Mouse (Mus musculus) erythroblast, embryonic 14.5 days (primary cell): ENCODE data around the gene Nell1. TPM values are rescaled to one million over a fixed set of nuclear protein-coding genes. Genes with fewer than 3 reads are reported as not detected.
"Not testable (repeated sequence)": the region's sequence is repeated elsewhere in the genome, so short reads cannot be mapped to it uniquely, and the experiment has no call there.

Source experiments
- H3K27me3 ChIP-seq: 2 replicates; pipeline ENCODE4 v1.6.1; 2012; ENCODE audit warnings: inconsistent platforms; ENCODE audit not compliant: control insufficient read depth
- H3K36me3 ChIP-seq: 2 replicates; pipeline ENCODE4 v1.6.1; 2012; ENCODE audit warnings: mild to moderate bottlenecking, inconsistent platforms; ENCODE audit not compliant: control insufficient read depth
- H3K4me1 ChIP-seq: 2 replicates; pipeline ENCODE4 v1.6.1; 2012; ENCODE audit warnings: inconsistent platforms; ENCODE audit not compliant: control insufficient read depth
- H3K4me3 ChIP-seq: replicated peaks from 2 replicates; pipeline ENCODE3; 2012; ENCODE audit warnings: moderate library complexity, mild to moderate bottlenecking, inconsistent platforms
- H3K9me3 ChIP-seq: 2 replicates; pipeline ENCODE4 v1.6.1; 2012; ENCODE audit warnings: low read length, inconsistent platforms, mixed read lengths; ENCODE audit not compliant: control insufficient read depth
- GATA1 ChIP-seq: IDR thresholded peaks from 2 replicates; pipeline ENCODE4 v1.6.1; 2012; ENCODE audit warnings: low read length, inconsistent platforms, mixed read lengths
- TAL1 ChIP-seq: IDR thresholded peaks from 3 replicates; pipeline ENCODE4 v1.6.1; 2012; ENCODE audit warnings: low read length, inconsistent platforms, mixed read lengths
- polyA plus RNA-seq: library from polyadenylated mRNA; stranded (reverse); fragments of >175 nt; gene quantifications from 2 replicates; pipeline ENCODE4 v1.2.3, GENCODE M21; 2012

Nell1 gene
- not detected in 2 replicates for polyA plus RNA-seq

DNA sequence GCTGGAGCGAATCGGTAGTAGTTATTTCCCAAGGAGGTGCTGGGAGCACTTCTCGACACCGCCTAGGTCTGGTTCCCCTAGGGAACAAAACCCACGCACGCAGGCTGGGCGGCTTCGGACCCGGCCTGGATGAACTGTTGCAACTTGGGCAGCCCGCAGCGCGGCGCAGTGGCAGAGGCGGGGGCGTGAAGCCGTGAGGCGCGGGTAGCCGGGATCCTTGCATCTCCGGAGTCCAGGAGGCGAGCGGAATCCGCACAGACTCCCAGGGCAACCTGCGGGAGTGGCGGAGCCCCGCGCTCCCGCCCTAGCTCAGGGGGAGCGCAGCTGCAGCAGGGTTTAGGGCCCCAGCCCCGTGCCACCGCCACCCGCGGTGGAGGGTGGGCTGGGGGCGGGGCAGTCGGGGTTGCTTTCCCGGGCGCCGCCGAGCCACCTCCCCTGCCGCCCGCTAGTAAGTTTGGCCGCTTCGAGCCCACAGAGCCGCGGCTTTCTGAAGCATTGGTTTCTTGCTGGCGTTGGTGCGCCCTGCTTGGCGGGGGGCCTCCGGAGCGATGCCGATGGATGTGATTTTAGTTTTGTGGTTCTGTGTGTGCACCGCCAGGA is at the start of gene Nell1:
TSS of gene Nell1 (plus strand) at position 24 of the 600 bp plus-strand sequence.
- TF ChIP-seq TAL1 (no peak), GATA1 (no peak)
- Histone ChIP-seq H3K36me3 (no peaks in the 10 kb centered on the region), H3K4me1 (no peaks in the 10 kb centered on the region), H3K4me3 (no peak within 1 kb of the TSS), H3K9me3 (no peaks in the 10 kb centered on the region), H3K27me3 (peaks cover 38% of the 10 kb centered on the region)

DNA sequence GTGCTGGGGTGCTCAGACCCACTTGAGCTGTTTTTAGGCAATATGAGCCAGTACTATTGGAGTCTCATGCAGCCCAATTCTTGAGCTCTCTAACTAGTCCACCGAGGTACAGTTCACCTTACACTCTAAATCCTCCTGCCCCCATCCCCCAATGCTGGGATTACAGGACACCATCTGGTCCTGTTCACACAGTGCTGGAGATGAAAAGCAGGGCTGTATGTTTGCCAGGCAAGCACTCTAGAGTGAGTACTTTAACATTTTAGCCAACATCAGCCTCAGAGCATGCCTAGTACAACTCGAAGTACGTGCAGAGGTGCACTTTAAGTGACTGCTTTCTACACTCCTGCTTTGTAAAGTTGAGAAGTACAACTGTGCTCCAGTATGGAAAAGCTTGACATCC is 46.1 kb upstream of the Nell1 start:
- no peak for TF ChIP-seq GATA1
- no peak for TF ChIP-seq TAL1
- H3K4me1 ChIP-seq = no peaks in the 10 kb centered on the region

DNA sequence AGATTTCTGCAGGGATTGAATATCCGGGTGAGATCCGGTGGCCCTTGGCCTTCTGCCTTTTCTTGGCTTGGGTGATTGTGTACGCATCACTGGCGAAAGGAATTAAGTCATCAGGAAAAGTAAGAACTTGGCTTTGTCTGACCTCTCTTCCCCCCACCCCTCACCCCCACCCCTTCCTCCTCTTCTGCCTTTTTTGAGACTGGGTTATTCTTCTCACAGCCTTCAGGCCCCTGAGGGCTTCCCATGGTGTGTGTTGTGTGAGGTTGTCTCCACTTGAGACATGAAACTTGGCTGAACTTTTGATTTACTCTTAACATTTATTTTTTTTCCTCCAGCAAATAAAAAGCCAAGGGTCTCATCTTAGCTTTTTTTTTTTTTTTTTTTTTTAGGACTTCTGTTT is 44.7 kb upstream of the Nell1 start:
- H3K4me3 ChIP-seq = no peak overlapping the region
- H3K4me1 ChIP-seq = no peaks in the 10 kb centered on the region
- H3K9me3 ChIP-seq = no peaks in the 10 kb centered on the region
- no peak for TF ChIP-seq GATA1
- no peak for TF ChIP-seq TAL1
- no peaks in the 10 kb centered on the region for H3K27me3 ChIP-seq
- no peaks in the 10 kb centered on the region for H3K36me3 ChIP-seq

More for the DNA sequence above, 46.1 kb upstream of the Nell1 start:
- no peaks in the 10 kb centered on the region for H3K27me3 ChIP-seq
- H3K36me3 ChIP-seq = no peaks in the 10 kb centered on the region
- no peaks in the 10 kb centered on the region for H3K9me3 ChIP-seq
- no peak overlapping the region for H3K4me3 ChIP-seq

DNA sequence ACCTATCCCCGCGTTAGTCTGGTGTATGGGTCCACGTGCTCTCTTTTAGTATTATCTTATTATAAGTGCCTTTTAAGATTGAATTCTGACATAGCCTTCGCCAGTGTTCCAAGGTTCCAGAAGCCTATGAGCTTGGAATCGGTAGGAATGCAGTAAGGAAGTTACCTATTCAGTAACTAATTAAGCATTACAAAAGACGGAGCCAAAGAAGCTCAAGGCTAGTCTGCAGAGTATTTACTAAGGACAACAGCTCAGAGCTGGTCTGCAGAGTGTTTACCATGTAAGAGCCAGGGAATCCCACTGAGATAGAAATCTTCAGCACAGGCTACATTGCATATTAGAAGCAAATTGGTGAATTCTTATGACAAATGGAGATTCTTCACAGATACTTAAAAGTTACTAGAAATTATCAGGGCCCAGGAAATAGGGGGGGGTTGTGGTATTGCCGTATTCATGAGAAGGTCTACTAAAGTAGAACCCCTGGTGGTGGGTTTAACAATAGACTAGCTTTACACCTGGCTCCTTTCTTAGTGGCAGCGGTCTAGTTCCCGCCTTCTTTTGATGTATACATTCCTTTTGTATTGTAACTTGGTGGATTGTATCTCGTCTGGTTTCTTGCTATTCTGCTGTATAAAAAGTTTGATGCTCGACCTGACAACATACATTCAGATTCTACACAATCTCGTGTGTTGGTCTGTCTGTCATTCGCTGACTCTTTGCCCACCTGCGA is 41.1 kb upstream of the Nell1 start:
- H3K9me3 ChIP-seq, H3K36me3 ChIP-seq, H3K4me3 ChIP-seq, H3K4me1 ChIP-seq, H3K27me3 ChIP-seq: not testable (repeated sequence)

DNA sequence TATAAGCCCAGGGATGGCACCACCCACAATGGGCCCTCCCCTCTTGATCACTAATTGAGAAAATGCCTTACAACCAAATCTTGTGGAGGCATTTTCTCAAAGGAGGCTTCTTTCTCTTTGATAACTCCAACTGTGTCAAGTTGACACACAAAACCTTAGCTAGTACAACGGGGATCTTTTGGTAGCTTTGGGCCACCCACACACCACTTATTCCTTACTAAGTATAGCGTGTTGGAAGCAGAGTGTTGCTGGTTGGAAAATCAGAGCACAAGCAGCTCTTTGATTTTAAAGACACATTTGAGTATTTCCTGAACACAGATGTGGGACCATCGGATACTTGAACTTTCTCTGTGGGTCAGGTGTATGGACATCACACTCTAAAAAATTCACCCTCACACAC is 37.8 kb upstream of the Nell1 start:
- TF ChIP-seq GATA1 (no peak), TAL1 (no peak)
- Histone ChIP-seq H3K4me3 (no peak overlapping the region), H3K9me3 (no peaks in the 10 kb centered on the region), H3K27me3 (no peaks in the 10 kb centered on the region), H3K4me1 (no peaks in the 10 kb centered on the region), H3K36me3 (no peaks in the 10 kb centered on the region)

DNA sequence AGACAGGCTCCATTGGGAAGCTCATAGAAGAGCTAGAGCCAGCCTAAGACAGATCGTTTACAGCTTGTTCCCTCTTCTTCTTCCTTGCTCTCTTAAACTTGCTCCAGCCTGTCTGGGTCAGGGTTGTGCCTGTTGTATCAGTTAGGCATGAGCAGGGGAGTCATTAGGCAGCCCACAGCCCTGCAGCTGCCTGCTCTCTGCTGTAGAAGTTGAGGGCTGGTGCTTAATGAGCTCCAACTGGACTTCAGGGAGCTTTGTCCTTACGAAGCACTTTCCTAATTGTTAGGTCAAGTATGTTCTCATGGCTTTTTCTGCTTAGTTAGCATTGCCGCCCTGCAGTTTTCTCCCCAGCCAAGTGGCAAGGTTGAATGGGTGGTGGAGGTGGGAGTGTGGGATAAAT is 32.6 kb upstream of the Nell1 start:
- Histone ChIP-seq H3K4me1 (no peaks in the 10 kb centered on the region), H3K4me3 (no peak overlapping the region), H3K27me3 (no peaks in the 10 kb centered on the region), H3K9me3 (no peaks in the 10 kb centered on the region), H3K36me3 (no peaks in the 10 kb centered on the region)
- TF ChIP-seq TAL1 (no peak), GATA1 (no peak)

DNA sequence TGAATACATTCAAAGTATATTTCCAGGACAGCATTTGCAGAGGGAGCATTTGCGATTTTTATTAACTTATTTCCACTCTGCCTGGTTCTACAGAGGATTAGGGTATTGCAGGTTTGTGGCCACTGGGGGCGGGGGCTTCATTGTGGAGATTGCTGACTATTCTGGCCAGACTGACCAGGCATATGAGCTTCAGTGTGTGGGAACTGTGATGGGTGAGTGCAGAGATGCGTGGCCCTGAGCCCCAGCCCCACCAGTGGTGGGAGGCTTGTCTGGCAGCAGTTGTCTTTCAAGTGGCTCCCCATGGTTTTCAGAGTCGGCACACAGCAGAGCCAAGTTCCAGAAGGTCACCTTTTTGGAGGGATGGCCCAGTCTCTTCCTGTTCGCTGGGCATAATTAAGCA is 32.2 kb upstream of the Nell1 start:
- Histone ChIP-seq H3K4me3 (no peak overlapping the region), H3K27me3 (no peaks in the 10 kb centered on the region), H3K36me3 (no peaks in the 10 kb centered on the region), H3K4me1 (no peaks in the 10 kb centered on the region), H3K9me3 (no peaks in the 10 kb centered on the region)
- TF ChIP-seq TAL1 (no peak), GATA1 (no peak)

DNA sequence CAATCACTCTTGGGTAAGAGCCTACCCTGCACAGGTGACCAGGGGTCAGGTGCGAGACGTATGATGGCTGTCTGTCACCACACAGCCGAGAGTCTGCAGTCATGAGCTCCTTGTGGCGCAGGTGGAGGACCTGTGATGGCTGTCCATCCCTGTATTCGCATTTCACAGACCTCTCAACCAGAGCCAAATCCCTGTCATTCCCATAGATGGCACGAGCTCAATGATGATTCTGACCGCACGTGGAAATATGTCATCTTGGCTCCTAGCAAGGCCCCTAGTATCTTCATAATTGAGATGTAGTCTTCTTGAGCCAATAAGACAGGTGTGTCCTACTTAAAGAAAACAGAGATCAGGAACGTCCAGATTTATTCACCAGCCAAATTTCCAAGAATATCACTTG is 28.0 kb upstream of the Nell1 start:
- no peaks in the 10 kb centered on the region for H3K27me3 ChIP-seq
- no peaks in the 10 kb centered on the region for H3K36me3 ChIP-seq
- H3K9me3 ChIP-seq = no peaks in the 10 kb centered on the region
- TF ChIP-seq TAL1 (no peak), GATA1 (no peak)
- no peaks in the 10 kb centered on the region for H3K4me1 ChIP-seq
- no peak overlapping the region for H3K4me3 ChIP-seq

DNA sequence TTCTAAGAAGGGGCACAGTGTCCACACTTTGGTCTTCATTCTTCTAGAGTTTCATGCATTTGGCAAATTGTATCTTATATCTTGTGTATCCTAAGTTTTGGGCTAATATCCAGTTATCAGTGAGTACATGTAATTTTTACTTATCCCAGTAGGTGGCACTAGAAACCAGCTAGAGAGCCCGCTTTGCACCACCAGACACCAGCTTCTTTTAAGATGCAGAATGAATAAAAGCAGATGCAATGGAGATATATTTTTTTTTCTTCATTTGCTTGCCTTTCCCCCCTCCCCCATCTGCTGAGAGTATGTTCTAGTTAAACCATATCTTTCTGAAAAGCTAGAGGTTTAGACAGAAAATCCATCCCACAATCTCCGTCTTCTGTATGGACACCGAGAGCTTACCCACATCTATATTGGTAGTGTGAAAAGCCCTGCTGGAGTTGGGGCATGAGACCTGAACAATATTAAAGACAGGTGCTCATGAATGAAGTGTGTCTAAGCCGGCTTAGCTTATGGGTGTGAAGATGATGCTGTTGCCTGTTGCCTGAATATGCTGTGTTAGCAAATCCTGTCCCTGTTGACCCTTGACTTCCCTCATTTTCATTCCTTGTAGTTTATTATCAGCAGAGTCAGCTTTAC is 21.0 kb upstream of the Nell1 start:
- Histone ChIP-seq H3K4me3 (no peak overlapping the region), H3K27me3 (no peaks in the 10 kb centered on the region), H3K9me3 (no peaks in the 10 kb centered on the region), H3K4me1 (no peaks in the 10 kb centered on the region), H3K36me3 (no peaks in the 10 kb centered on the region)
- no peak for TF ChIP-seq TAL1
- no peak for TF ChIP-seq GATA1
